9 mouse cellular contexts compared by ENCODE assay signal in the genomic region with DNA sequence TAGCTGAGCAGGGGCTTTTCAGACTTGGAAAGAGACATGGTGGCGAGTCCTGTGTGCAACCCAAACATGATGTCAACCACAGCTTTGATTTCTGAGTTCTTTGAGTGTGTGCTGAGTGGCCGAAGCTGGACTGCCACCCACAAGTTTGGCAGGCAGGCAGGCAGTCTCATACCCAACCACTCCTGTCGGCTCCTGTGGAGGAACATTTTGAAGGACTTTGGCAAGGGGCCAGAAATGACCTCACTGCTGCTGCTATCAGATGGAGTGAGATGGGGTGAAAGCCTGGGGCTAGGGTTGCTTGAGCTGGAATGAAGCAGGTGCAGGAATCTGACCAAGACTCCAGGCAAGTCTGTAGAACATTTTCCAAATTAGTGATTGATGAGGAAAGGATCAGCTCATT.
A peak's percentile ranks its signal among the peaks of the same experiment; 100 is the strongest.
DNase-seq lines count a peak whose midpoint lies in the region; ATAC-seq and TF ChIP-seq lines count a peak whose summit lies in the region.
"Had no signal": no experiment of that assay in that cellular context is flagged by ENCODE, and none has a peak within 500 bp of the region (broad histone marks: within the 10 kb centered on the region; RNA-seq: fewer than 3 reads in every experiment).

No protein-coding gene starts in this region.

- WGBS in forebrain, embryonic 13.5 days: 55% methylated on average over 3 of the region's 3 CpGs
- 33% methylated on average over 3 of the region's 3 CpGs for WGBS in forebrain, postnatal 0 days
- 13% methylated on average over 3 of the region's 3 CpGs for WGBS in heart, embryonic 14.5 days
- WGBS in lung, postnatal 0 days: 9% methylated on average over 3 of the region's 3 CpGs
- 54% methylated on average over 3 of the region's 3 CpGs for WGBS in intestine, postnatal 0 days

- 0 out of 2 replicates have a peak, but pooled peaks have one; percentile 13 for ATAC-seq in forebrain, embryonic 13.5 days
- no peak for ATAC-seq in forebrain, postnatal 0 days
- ATAC-seq in heart, embryonic 14.5 days (ENCODE audit: insufficient number of reproducible peaks, insufficient read depth, low FRiP score, low read depth): peak; percentile 70
- peak; percentile 91 for ATAC-seq in lung, postnatal 0 days
- no peak for ATAC-seq in intestine, postnatal 0 days

- H3K4me3 ChIP-seq in forebrain, embryonic 13.5 days: no peak overlapping the region
- no peak overlapping the region for H3K4me3 ChIP-seq in forebrain, postnatal 0 days (ENCODE audit: low read depth, low read length)
- H3K4me3 ChIP-seq in heart, embryonic 14.5 days (ENCODE audit: control insufficient read depth in 1 of 2, insufficient read depth in 1 of 2, low read depth in 1 of 2, low read length in 2 of 2): no peak overlapping the region
- H3K4me3 ChIP-seq in lung, postnatal 0 days (ENCODE audit: low read depth, low read length): no peak overlapping the region
- no peak overlapping the region for H3K4me3 ChIP-seq in intestine, postnatal 0 days (ENCODE audit: low read depth, low read length)
- H3K4me3 ChIP-seq: left cerebral cortex, adult 2 months had no signal

- H3K27ac ChIP-seq in forebrain, embryonic 13.5 days: no peak overlapping the region
- H3K27ac ChIP-seq in forebrain, postnatal 0 days (ENCODE audit: low read depth, low read length): no peak overlapping the region
- H3K27ac ChIP-seq in heart, embryonic 14.5 days (replicated peaks in 1 of 2; ENCODE audit: control insufficient read depth in 1 of 2, insufficient read depth in 1 of 2, low read depth in 2 of 2, low read length in 2 of 2): no peak overlapping the region
- no peak overlapping the region for H3K27ac ChIP-seq in lung, postnatal 0 days (ENCODE audit: low read length)
- H3K27ac ChIP-seq in intestine, postnatal 0 days (ENCODE audit: low read depth, low read length): no peak overlapping the region
- H3K27ac ChIP-seq: left cerebral cortex, adult 2 months had no signal

- TF ChIP-seq EP300 in lung, postnatal 0 days (IDR thresholded peaks at IDR 0.05): peak; percentile 74

- DNase-seq in forebrain, postnatal 0 days: no peak
- peak; percentile 88 for DNase-seq in adrenal gland, postnatal 10 days
- DNase-seq in lung, postnatal 0 days (ENCODE audit: low spot score): peak; percentile 94
- DNase-seq in layer of hippocampus, adult 9-11 months: no peak
- no peak for DNase-seq in spleen, postnatal 4 days (ENCODE audit: low spot score in 2 of 2)

- no peak overlapping the region for H3K9ac ChIP-seq in forebrain, embryonic 13.5 days
- no peak overlapping the region for H3K9ac ChIP-seq in forebrain, postnatal 0 days
- no peak overlapping the region for H3K9ac ChIP-seq in heart, embryonic 14.5 days (ENCODE audit: low read length)
- no peak overlapping the region for H3K9ac ChIP-seq in lung, postnatal 0 days (replicated peaks; ENCODE audit: low read depth)
- H3K9ac ChIP-seq in intestine, postnatal 0 days (ENCODE audit: low read depth, low read length): no peak overlapping the region

- no peak for TF ChIP-seq CTCF in forebrain, postnatal 0 days (IDR thresholded peaks at IDR 0.05; ENCODE audit: low read depth)
- no peak for TF ChIP-seq CTCF in lung, postnatal 0 days (IDR thresholded peaks at IDR 0.05)
- no peak for TF ChIP-seq CTCF in intestine, postnatal 0 days (IDR thresholded peaks at IDR 0.05; ENCODE audit: low read depth)

- H3K9me3 ChIP-seq in forebrain, embryonic 13.5 days (replicated peaks): no peaks in the 10 kb centered on the region
- H3K9me3 ChIP-seq in forebrain, postnatal 0 days (ENCODE audit: low read length): no peaks in the 10 kb centered on the region
- H3K9me3 ChIP-seq in heart, embryonic 14.5 days (ENCODE audit: control insufficient read depth, low read length): no peaks in the 10 kb centered on the region
- H3K9me3 ChIP-seq in lung, postnatal 0 days (ENCODE audit: low read length): no peaks in the 10 kb centered on the region
- H3K9me3 ChIP-seq in intestine, postnatal 0 days (ENCODE audit: control insufficient read depth): no peaks in the 10 kb centered on the region

- H3K27me3 ChIP-seq in forebrain, embryonic 13.5 days: 0 out of 2 replicates have a peak, but pooled peaks cover 2% of the 10 kb centered on the region
- H3K27me3 ChIP-seq in forebrain, postnatal 0 days (ENCODE audit: insufficient read depth, low read length): no peaks in the 10 kb centered on the region
- H3K27me3 ChIP-seq in heart, embryonic 14.5 days (ENCODE audit: control insufficient read depth, insufficient read depth, low read length): peaks cover 39% of the 10 kb centered on the region
- H3K27me3 ChIP-seq in lung, postnatal 0 days (replicated peaks; ENCODE audit: insufficient read depth, low read length): no peaks in the 10 kb centered on the region
- no peaks in the 10 kb centered on the region for H3K27me3 ChIP-seq in intestine, postnatal 0 days (replicated peaks; ENCODE audit: control insufficient read depth, insufficient read depth, low read length)

- H3K4me2 ChIP-seq in forebrain, embryonic 13.5 days: no peak overlapping the region
- no peak overlapping the region for H3K4me2 ChIP-seq in forebrain, postnatal 0 days (ENCODE audit: low read depth)
- no peak overlapping the region for H3K4me2 ChIP-seq in heart, embryonic 14.5 days (ENCODE audit: low read length)
- no peak overlapping the region for H3K4me2 ChIP-seq in lung, postnatal 0 days (replicated peaks; ENCODE audit: low read depth, low read length)
- no peak overlapping the region for H3K4me2 ChIP-seq in intestine, postnatal 0 days (replicated peaks; ENCODE audit: low read depth)

- no peaks in the 10 kb centered on the region for H3K36me3 ChIP-seq in forebrain, embryonic 13.5 days (ENCODE audit: poor library complexity, severe bottlenecking)
- H3K36me3 ChIP-seq in forebrain, postnatal 0 days (ENCODE audit: insufficient read depth): no peaks in the 10 kb centered on the region
- H3K36me3 ChIP-seq in heart, embryonic 14.5 days (ENCODE audit: control insufficient read depth, insufficient read depth, low read length): no peaks in the 10 kb centered on the region
- no peaks in the 10 kb centered on the region for H3K36me3 ChIP-seq in lung, postnatal 0 days (ENCODE audit: insufficient read depth, low read length)
- no peaks in the 10 kb centered on the region for H3K36me3 ChIP-seq in intestine, postnatal 0 days (ENCODE audit: control insufficient read depth, insufficient read depth)

- H3K4me1 ChIP-seq in forebrain, embryonic 13.5 days: peaks cover 14% of the 10 kb centered on the region
- H3K4me1 ChIP-seq in forebrain, postnatal 0 days (ENCODE audit: insufficient read depth): no peaks in the 10 kb centered on the region
- H3K4me1 ChIP-seq in heart, embryonic 14.5 days (ENCODE audit: control insufficient read depth in 2 of 2, insufficient read depth in 2 of 2, low read length in 2 of 2): peaks cover 14 to 26% of the 10 kb centered on the region in 2 experiments
- peaks cover 9% of the 10 kb centered on the region; the same call in 1 of the 2 replicates for H3K4me1 ChIP-seq in lung, postnatal 0 days (ENCODE audit: insufficient read depth, low read depth, low read length)
- H3K4me1 ChIP-seq in intestine, postnatal 0 days (replicated peaks; ENCODE audit: control insufficient read depth, insufficient read depth, low read length): no peaks in the 10 kb centered on the region

Comparison
In these comparisons a context has a peak if more than half of its experiments do, and no peak if none do; other contexts are left out.
1. ATAC-seq: peak in forebrain, embryonic 13.5 days (single experiment), heart, embryonic 14.5 days (single experiment) and lung, postnatal 0 days (single experiment); none in forebrain, postnatal 0 days (single experiment) and intestine, postnatal 0 days (single experiment).
2. DNase-seq: peak in adrenal gland, postnatal 10 days (single experiment) and lung, postnatal 0 days (single experiment); none in forebrain, postnatal 0 days (single experiment), layer of hippocampus, adult 9-11 months (single experiment) and spleen, postnatal 4 days (0 of 2).